Mouse (Mus musculus) testis, adult 2 months (tissue): ENCODE measurements at regions not wholly inside any gene's neighbourhood (a gene's known extent, or its start where the extent isn't known, plus 50 kb on each side); places are given as distances from the start of the nearest gene placed in this dataset.

Experiments used
- CTCF ChIP-seq: fragments of 200-500 bp; IDR thresholded peaks from 2 replicates; pipeline ENCODE4 v1.5.1; 2012; ENCODE audit warnings: low read depth, mild to moderate bottlenecking, inconsistent platforms, low read length, moderate library complexity; ENCODE audit not compliant: control insufficient read depth, insufficient read depth, insufficient replicate concordance
- POLR2A ChIP-seq: fragments of 200-500 bp; IDR thresholded peaks from 2 replicates; pipeline ENCODE4 v1.6.1; 2012; ENCODE audit warnings: low read depth, mild to moderate bottlenecking, inconsistent platforms, low read length, moderate library complexity; ENCODE audit not compliant: control insufficient read depth

DNA sequence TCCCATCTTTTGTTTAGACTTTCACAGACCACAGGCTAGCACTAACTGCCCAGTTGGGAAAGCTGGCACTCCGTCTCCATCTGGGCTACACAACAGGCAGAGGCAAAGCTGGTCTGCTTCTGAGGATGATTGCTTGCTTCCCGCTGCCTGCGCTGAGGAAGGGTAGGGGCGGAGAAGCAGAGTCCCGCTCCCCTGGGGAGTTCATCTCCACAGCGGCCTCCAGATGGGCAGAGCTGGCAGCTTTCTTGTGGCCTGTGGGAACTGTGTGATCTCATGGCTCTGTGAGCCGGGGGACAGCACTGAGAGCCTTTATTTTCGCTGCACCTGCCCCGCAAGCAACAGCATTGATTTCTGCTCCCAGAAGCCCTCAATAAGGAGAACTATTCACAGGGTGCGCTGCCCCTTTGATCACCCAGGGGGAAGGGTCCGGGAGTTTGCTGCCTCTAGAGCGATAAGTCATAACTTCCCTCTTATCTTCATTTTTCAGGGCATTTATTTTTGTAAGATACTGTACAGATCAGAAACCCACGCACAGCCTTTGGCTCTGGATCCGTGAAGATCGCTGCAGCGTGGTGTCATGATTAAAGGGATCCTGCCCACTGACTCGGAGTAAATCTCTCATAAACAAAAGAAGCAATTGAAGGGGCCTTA lies 155.7 kb downstream of the Gm9376 start:
- TF ChIP-seq CTCF = no peak
- TF ChIP-seq POLR2A = no peak
